Mouse (Mus musculus) stomach, embryonic 14.5 days (tissue): ENCODE measurements around the gene Stx5a. TPM values are rescaled to one million over a fixed set of nuclear protein-coding genes. Genes with fewer than 3 reads are reported as not detected.

Experiments used
- ATAC-seq: fragments of 200-750 bp; cut with Nextera tagmentation; 2 replicates; pipeline ENCODE4 v1.8.0; 2017; ENCODE audit warnings: low read depth, moderate TSS enrichment; ENCODE audit not compliant: insufficient number of reproducible peaks, insufficient read depth, low FRiP score
- H3K27ac ChIP-seq: fragments of 300-500 bp; sonication (generic); 2 replicates; pipeline ENCODE4 v1.5.1; 2014; ENCODE audit warnings: mild to moderate bottlenecking, low read length, moderate library complexity, mixed read lengths
- H3K27me3 ChIP-seq: fragments of 300-500 bp; sonication (generic); 2 replicates; pipeline ENCODE4 v1.6.1; 2014; ENCODE audit warnings: low read length, control low read depth, mixed read lengths; ENCODE audit not compliant: control insufficient read depth, insufficient read depth
- H3K36me3 ChIP-seq: fragments of 300-500 bp; sonication (generic); 2 replicates; pipeline ENCODE4 v1.6.1; 2014; ENCODE audit warnings: mild to moderate bottlenecking, control low read depth, low read length, moderate library complexity, mixed read lengths; ENCODE audit not compliant: control insufficient read depth, insufficient read depth
- H3K4me1 ChIP-seq: fragments of 300-500 bp; sonication (generic); 2 replicates; pipeline ENCODE4 v1.6.1; 2014; ENCODE audit warnings: low read length, control low read depth, mixed read lengths; ENCODE audit not compliant: control insufficient read depth, insufficient read depth
- H3K4me2 ChIP-seq: fragments of 300-500 bp; sonication (generic); replicated peaks from 2 replicates; pipeline ENCODE4 v1.6.1; 2014; ENCODE audit warnings: low read depth, low read length, control low read depth
- H3K4me3 ChIP-seq: fragments of 300-500 bp; sonication (generic); 2 replicates; pipeline ENCODE4 v1.5.1; 2014; ENCODE audit warnings: low read depth, low read length, control low read depth
- H3K9ac ChIP-seq: fragments of 300-500 bp; sonication (generic); replicated peaks from 2 replicates; pipeline ENCODE4 v1.6.1; 2014; ENCODE audit warnings: low read depth, mild to moderate bottlenecking, control low read depth, low read length, moderate library complexity, mixed read lengths
- H3K9me3 ChIP-seq: fragments of 300-500 bp; sonication (generic); 2 replicates; pipeline ENCODE4 v1.6.1; 2016; ENCODE audit warnings: low read depth, low read length, control low read depth; ENCODE audit not compliant: control insufficient read depth
- WGBS: fragments of 180-500 bp; shearing (Covaris S2); extraction: QIAGEN DNeasy Blood & Tissue Kit; methylation state at CpG from one replicate; pipeline ENCODE4 v1.1.7; 2014; 5-methylcytosine and 5-hydroxymethylcytosine counted together
- polyA plus RNA-seq: library from polyadenylated mRNA; unstranded; fragments of >200 nt; fragmentation: Nextera tagmentation; extraction: Ambion mirVana; gene quantifications from 2 replicates; pipeline ENCODE4 v1.2.1, GENCODE M21; 2014

Stx5a gene
- polyA plus RNA-seq, 1 experiment from 2014 or later = 143 TPM

- WGBS = 1% methylated on average over 5 of the region's 5 CpGs
- ATAC-seq = no peak
Measured at GRCm38 (mm10) chr19:8722559-8722906, 18.7 kb upstream of the Stx5a start.

GRCm38 (mm10) chr19:8722907-8723573, 18.2 kb upstream of the Stx5a start, which contains the start of gene Slc3a2:
Gene Slc3a2 (minus strand): TSS chr19:8723369.
- peak; percentile 95 for ATAC-seq
- under 1% methylated on average over 50 of the region's 50 CpGs for WGBS

More at GRCm38 (mm10) chr19:8722559-8722906, 18.7 kb upstream of the Stx5a start:
- H3K9me3 ChIP-seq = no peaks in the 10 kb centered on the region
- H3K9ac ChIP-seq = peak overlapping the region; percentile 69
- H3K4me3 ChIP-seq = peak overlapping the region; percentile 65
- H3K4me2 ChIP-seq = peak overlapping the region; percentile 75
- peaks cover 14% of the 10 kb centered on the region; the same call in 1 of the 2 replicates for H3K4me1 ChIP-seq
- peaks cover 28% of the 10 kb centered on the region for H3K36me3 ChIP-seq
- no peaks in the 10 kb centered on the region for H3K27me3 ChIP-seq
- peak overlapping the region; percentile 93 for H3K27ac ChIP-seq

GRCm38 (mm10) chr19:8723574-8724346, 17.5 kb upstream of the Stx5a start:
- Histone ChIP-seq H3K27ac (peak overlapping the region; percentile 80), H3K4me1 (peaks cover 14% of the 10 kb centered on the region; the same call in 1 of the 2 replicates), H3K4me2 (peak overlapping the region; percentile 87), H3K4me3 (peak overlapping the region; percentile 65), H3K27me3 (no peaks in the 10 kb centered on the region), H3K36me3 (peaks cover 28% of the 10 kb centered on the region), H3K9me3 (no peaks in the 10 kb centered on the region), H3K9ac (peak overlapping the region; percentile 93)
- ATAC-seq = no peak
- under 1% methylated on average over 20 of the region's 20 CpGs for WGBS

More at GRCm38 (mm10) chr19:8722907-8723573, 18.2 kb upstream of the Stx5a start, which contains the start of gene Slc3a2:
- Histone ChIP-seq H3K4me1 (peaks cover 14% of the 10 kb centered on the region; the same call in 1 of the 2 replicates), H3K4me3 (peak within 1 kb of the TSS; percentile 65), H3K27me3 (no peaks in the 10 kb centered on the region), H3K9ac (peak within 1 kb of the TSS; percentile 93), H3K4me2 (peak within 1 kb of the TSS; percentile 87), H3K36me3 (peaks cover 28% of the 10 kb centered on the region), H3K9me3 (no peaks in the 10 kb centered on the region), H3K27ac (peak within 1 kb of the TSS; percentile 93)

GRCm38 (mm10) chr19:8724392-8724791, 16.8 kb upstream of the Stx5a start:
- Histone ChIP-seq H3K4me2 (peak overlapping the region; percentile 87), H3K27me3 (no peaks in the 10 kb centered on the region), H3K36me3 (peaks cover 28% of the 10 kb centered on the region), H3K4me1 (peaks cover 14% of the 10 kb centered on the region; the same call in 1 of the 2 replicates), H3K9ac (peak overlapping the region; percentile 93), H3K4me3 (peak overlapping the region; percentile 65), H3K27ac (peak overlapping the region; percentile 80; the same call in 1 of the 2 replicates), H3K9me3 (no peaks in the 10 kb centered on the region)
- ATAC-seq = no peak
- WGBS = 1% methylated on average over 2 of the region's 2 CpGs

- H3K27me3 ChIP-seq = no peaks in the 10 kb centered on the region
- peak overlapping the region; percentile 65 for H3K4me3 ChIP-seq
- no peaks in the 10 kb centered on the region for H3K9me3 ChIP-seq
- peaks cover 14% of the 10 kb centered on the region; the same call in 1 of the 2 replicates for H3K4me1 ChIP-seq
- peaks cover 28% of the 10 kb centered on the region for H3K36me3 ChIP-seq
- ATAC-seq = no peak
- H3K9ac ChIP-seq = peak overlapping the region; percentile 93
- H3K27ac ChIP-seq = peak overlapping the region; percentile 7; the same call in 1 of the 2 replicates
- WGBS = 40% methylated on average over 4 of the region's 4 CpGs
- H3K4me2 ChIP-seq = peak overlapping the region; percentile 87
Measured at GRCm38 (mm10) chr19:8725081-8725613, 16.1 kb upstream of the Stx5a start.

GRCm38 (mm10) chr19:8726609-8727390, 14.4 kb upstream of the Stx5a start:
- no peak for ATAC-seq
- H3K9ac ChIP-seq = no peak overlapping the region
- no peak overlapping the region; the same call in 1 of the 2 replicates for H3K4me3 ChIP-seq
- H3K4me2 ChIP-seq = no peak overlapping the region
- peaks cover 14% of the 10 kb centered on the region; the same call in 1 of the 2 replicates for H3K4me1 ChIP-seq
- peaks cover 28% of the 10 kb centered on the region for H3K36me3 ChIP-seq
- H3K27ac ChIP-seq = no peak overlapping the region
- no peaks in the 10 kb centered on the region for H3K27me3 ChIP-seq
- H3K9me3 ChIP-seq = no peaks in the 10 kb centered on the region
- WGBS = 36% methylated on average over 3 of the region's 3 CpGs

GRCm38 (mm10) chr19:8727495-8728114, 13.6 kb upstream of the Stx5a start:
- H3K27ac ChIP-seq = no peak overlapping the region
- H3K4me2 ChIP-seq = no peak overlapping the region
- peaks cover 9% of the 10 kb centered on the region; the same call in 1 of the 2 replicates for H3K4me1 ChIP-seq
- H3K36me3 ChIP-seq = peaks cover 28% of the 10 kb centered on the region
- 16% methylated on average over 5 of the region's 5 CpGs for WGBS
- H3K27me3 ChIP-seq = no peaks in the 10 kb centered on the region
- H3K9ac ChIP-seq = no peak overlapping the region
- no peak for ATAC-seq
- H3K4me3 ChIP-seq = no peak overlapping the region
- no peaks in the 10 kb centered on the region for H3K9me3 ChIP-seq
